Mouse (Mus musculus) ES-E14 (cell line): ENCODE measurements around the gene Gsap. TPM values are rescaled to one million over a fixed set of nuclear protein-coding genes. Genes with fewer than 3 reads are reported as not detected.

ENCODE experiments used
- DNase-seq: peaks from one replicate; pipeline ENCODE4 v3.0.0-alpha.2; 2013; ENCODE audit warnings: low read depth, low spot score
- H3K27ac ChIP-seq: 2 replicates; pipeline ENCODE4 v1.5.1; 2012; ENCODE audit warnings: low read depth, mild to moderate bottlenecking, low read length, moderate library complexity, mixed read lengths; ENCODE audit not compliant: poor library complexity, insufficient read depth, severe bottlenecking
- H3K36me3 ChIP-seq: 2 replicates; pipeline ENCODE4 v1.6.1; 2012; ENCODE audit warnings: mild to moderate bottlenecking, low read length, moderate library complexity, mixed read lengths; ENCODE audit not compliant: control insufficient read depth, poor library complexity, insufficient read depth, severe bottlenecking
- H3K4me1 ChIP-seq, 2 experiments: fragments of 150-350 bp in 1 of 2; sonication (generic) in 1 of 2; 2 replicates each; pipeline ENCODE4 v1.6.1; 2012; ENCODE audit warnings: low read length in 2 of 2, mild to moderate bottlenecking in 1 of 2, mixed read lengths in 1 of 2; ENCODE audit not compliant: control insufficient read depth in 2 of 2, insufficient read depth in 2 of 2, poor library complexity in 1 of 2
- H3K4me3 ChIP-seq, 2 experiments: fragments of 150-350 bp in 1 of 2; sonication (generic) in 1 of 2; 2 replicates each; pipeline ENCODE4 v1.5.1; 2012; ENCODE audit warnings: low read length in 2 of 2, low read depth in 1 of 2, mild to moderate bottlenecking in 1 of 2, mixed read lengths in 1 of 2; ENCODE audit not compliant: insufficient read depth in 1 of 2, poor library complexity in 1 of 2, severe bottlenecking in 1 of 2
- H3K9ac ChIP-seq: 2 replicates; pipeline ENCODE4 v1.6.1; 2012; ENCODE audit warnings: low read depth, mild to moderate bottlenecking, low read length, mixed read lengths; ENCODE audit not compliant: poor library complexity, insufficient read depth, severe bottlenecking
- H3K9me3 ChIP-seq: fragments of 150-350 bp; sonication (generic); 2 replicates; pipeline ENCODE4 v1.6.1; 2012; ENCODE audit warnings: low read depth, mild to moderate bottlenecking, low read length; ENCODE audit not compliant: control insufficient read depth, insufficient read depth
- CHD2 ChIP-seq: IDR thresholded peaks from 2 replicates; pipeline ENCODE4 v1.6.1; 2014; ENCODE audit warnings: mild to moderate bottlenecking, low read depth, low read length, inconsistent platforms
- HCFC1 ChIP-seq: IDR thresholded peaks from 2 replicates; pipeline ENCODE4 v1.6.1; 2012; ENCODE audit warnings: low read length, inconsistent platforms, borderline replicate concordance; ENCODE audit not compliant: insufficient read depth
- MAFK ChIP-seq: IDR thresholded peaks from 2 replicates; pipeline ENCODE4 v1.6.1; 2014; ENCODE audit warnings: mild to moderate bottlenecking, low read depth, low read length, inconsistent platforms; ENCODE audit not compliant: insufficient read depth
- ZC3H11A ChIP-seq: IDR thresholded peaks from 2 replicates; pipeline ENCODE4 v1.6.1; 2012; ENCODE audit warnings: low read depth, mild to moderate bottlenecking, inconsistent platforms, low read length, borderline replicate concordance
- ZNF384 ChIP-seq: IDR thresholded peaks from 2 replicates; pipeline ENCODE4 v1.6.1; 2012; ENCODE audit warnings: low read depth, low read length, inconsistent platforms
- in situ Hi-C, 2 experiments: fragments of 600-800 bp; cut with MboI; formaldehyde crosslinking; loops; one replicate each; pipeline ENCODE4 v1.15.1; 2025; ENCODE audit warnings: low sequenced_read_pairs in 2 of 2, inconsistent platforms in 1 of 2; ENCODE audit not compliant: unreplicated experiment in 2 of 2
- total RNA-seq: library from RNA; depleted of rRNA; stranded (reverse); fragments of 300-350 nt; gene quantifications from 2 replicates; pipeline ENCODE4 v1.2.3, GENCODE M21; 2012

Gsap gene
- total RNA-seq, 1 experiment, result 4.2 TPM

- in situ Hi-C loops, result no loop called here
Observed at GRCm38 (mm10) chr5:21248834-21249233, 62.8 kb downstream of the Gsap start.

GRCm38 (mm10) chr5:21254731-21255525 lies 68.9 kb downstream of the Gsap start:
- H3K9ac ChIP-seq, result no peak overlapping the region
- DNase-seq, result no peak
- no peak for TF ChIP-seq MAFK
- TF ChIP-seq ZC3H11A, result no peak
- no peak for TF ChIP-seq HCFC1
- TF ChIP-seq CHD2, result no peak
- TF ChIP-seq ZNF384, result no peak
- no peak overlapping the region for H3K27ac ChIP-seq
- H3K36me3 ChIP-seq, result no peaks in the 10 kb centered on the region
- H3K4me3 ChIP-seq, result no peak overlapping the region
- in situ Hi-C loops, result no loop called here
- peaks cover 0 to 6% of the 10 kb centered on the region in 2 experiments; a peak in 1 of 4 replicates for H3K4me1 ChIP-seq
- H3K9me3 ChIP-seq, result no peaks in the 10 kb centered on the region

More at GRCm38 (mm10) chr5:21248834-21249233, 62.8 kb downstream of the Gsap start:
- Histone ChIP-seq H3K4me3 (no peak overlapping the region), H3K27ac (no peak overlapping the region), H3K4me1 (peaks cover 0 to 3% of the 10 kb centered on the region in 2 experiments; a peak in 2 of 4 replicates), H3K9me3 (no peaks in the 10 kb centered on the region), H3K9ac (no peak overlapping the region), H3K36me3 (no peaks in the 10 kb centered on the region)
- no peak for TF ChIP-seq CHD2
- no peak for TF ChIP-seq ZC3H11A
- no peak for TF ChIP-seq ZNF384
- TF ChIP-seq MAFK, result no peak
- no peak for TF ChIP-seq HCFC1
- no peak for DNase-seq

GRCm38 (mm10) chr5:21255551-21256132 lies 69.6 kb downstream of the Gsap start:
- Histone ChIP-seq H3K9me3 (no peaks in the 10 kb centered on the region), H3K36me3 (no peaks in the 10 kb centered on the region), H3K4me3 (no peak overlapping the region), H3K4me1 (peaks cover 0 to 6% of the 10 kb centered on the region in 2 experiments; a peak in 1 of 4 replicates), H3K9ac (no peak overlapping the region), H3K27ac (no peak overlapping the region)
- no peak for TF ChIP-seq CHD2
- no peak for TF ChIP-seq ZC3H11A
- TF ChIP-seq HCFC1, result no peak
- no peak for TF ChIP-seq ZNF384
- TF ChIP-seq MAFK, result no peak
- in situ Hi-C loops, result no loop called here
- no peak for DNase-seq

- no peak overlapping the region for H3K9ac ChIP-seq
- DNase-seq, result no peak
- H3K4me3 ChIP-seq, result no peak overlapping the region
- TF ChIP-seq CHD2 (no peak), ZNF384 (no peak), MAFK (no peak), ZC3H11A (no peak), HCFC1 (no peak)
- no peaks in the 10 kb centered on the region for H3K36me3 ChIP-seq
- H3K4me1 ChIP-seq, result peaks cover 0 to 6% of the 10 kb centered on the region in 2 experiments; a peak in 1 of 4 replicates
- in situ Hi-C loops, result no loop called here
- no peaks in the 10 kb centered on the region for H3K9me3 ChIP-seq
- no peak overlapping the region for H3K27ac ChIP-seq
Observed at GRCm38 (mm10) chr5:21257126-21257525, 71.1 kb downstream of the Gsap start.
